ENCODE assay signal across 15 mouse cellular contexts in genomic region chr7:84884530-84884929, GRCm38 (mm10). TPM values are rescaled to one million over a fixed set of nuclear protein-coding genes. Genes with fewer than 3 reads are reported as not detected.
A peak's percentile ranks its signal among the peaks of the same experiment; 100 is the strongest.
DNase-seq lines count a peak whose midpoint lies in the region; ATAC-seq and TF ChIP-seq lines count a peak whose summit lies in the region.
"Had no signal": no experiment of that assay in that cellular context is flagged by ENCODE, and none has a peak within 500 bp of the region (broad histone marks: within the 10 kb centered on the region; RNA-seq: fewer than 3 reads in every experiment).

No protein-coding gene starts in this region.

- no peak overlapping the region for H3K27ac ChIP-seq in forebrain, postnatal 0 days (ENCODE audit: low read depth, low read length)
- no peak overlapping the region for H3K27ac ChIP-seq in forebrain, embryonic 12.5 days
- H3K27ac ChIP-seq in left cerebral cortex, adult 2 months: no peak overlapping the region
- H3K27ac ChIP-seq: embryonic facial prominence, embryonic 12.5 days; heart, embryonic 13.5 days had no signal

- H3K9me3 ChIP-seq in forebrain, postnatal 0 days (ENCODE audit: low read length): no peaks in the 10 kb centered on the region
- H3K9me3 ChIP-seq in forebrain, embryonic 12.5 days: 0 out of 2 replicates have a peak, but pooled peaks cover 3% of the 10 kb centered on the region
- H3K9me3 ChIP-seq: embryonic facial prominence, embryonic 12.5 days had no signal

- WGBS in forebrain, postnatal 0 days: 53% methylated on average over 1 of the region's 1 CpGs
- WGBS in forebrain, embryonic 12.5 days: 65% methylated on average over 1 of the region's 1 CpGs

- no peak overlapping the region for H3K4me3 ChIP-seq in forebrain, postnatal 0 days (ENCODE audit: low read depth, low read length)
- H3K4me3 ChIP-seq in forebrain, embryonic 12.5 days (replicated peaks): no peak overlapping the region
- no peak overlapping the region for H3K4me3 ChIP-seq in left cerebral cortex, adult 2 months
- H3K4me3 ChIP-seq: embryonic facial prominence, embryonic 12.5 days; heart, embryonic 13.5 days had no signal

- H3K9ac ChIP-seq in forebrain, postnatal 0 days: no peak overlapping the region
- no peak overlapping the region for H3K9ac ChIP-seq in forebrain, embryonic 12.5 days
- H3K9ac ChIP-seq: embryonic facial prominence, embryonic 12.5 days; heart, embryonic 13.5 days had no signal

- H3K27me3 ChIP-seq in forebrain, postnatal 0 days (ENCODE audit: insufficient read depth, low read length): no peaks in the 10 kb centered on the region
- H3K27me3 ChIP-seq in forebrain, embryonic 12.5 days: no peaks in the 10 kb centered on the region
- H3K27me3 ChIP-seq: embryonic facial prominence, embryonic 12.5 days; heart, embryonic 13.5 days had no signal

- H3K36me3 ChIP-seq in forebrain, postnatal 0 days (ENCODE audit: insufficient read depth): no peaks in the 10 kb centered on the region
- H3K36me3 ChIP-seq in forebrain, embryonic 12.5 days (replicated peaks): no peaks in the 10 kb centered on the region
- H3K36me3 ChIP-seq: embryonic facial prominence, embryonic 12.5 days; heart, embryonic 13.5 days had no signal

- no peak overlapping the region for H3K4me2 ChIP-seq in forebrain, postnatal 0 days (ENCODE audit: low read depth)
- no peak overlapping the region for H3K4me2 ChIP-seq in forebrain, embryonic 12.5 days
- H3K4me2 ChIP-seq: embryonic facial prominence, embryonic 12.5 days; heart, embryonic 13.5 days had no signal

- no peak for DNase-seq in forebrain, postnatal 0 days
- DNase-seq in left cerebral cortex, adult 2 months (ENCODE audit: extremely low spot score in 1 of 2, low spot score in 2 of 2): no peak
- DNase-seq in left cerebral cortex, postnatal 4 days: no peak
- peak; percentile 60 for DNase-seq in ES-CJ7 (ENCODE audit: low read depth, low spot score)
- peak; percentile 15 for DNase-seq in embryo, embryonic 11 days
- DNase-seq in yolk sac, embryonic 10.5 days (ENCODE audit: low spot score): no peak
- no peak for DNase-seq in frontal cortex, postnatal 25 days (ENCODE audit: low spot score in 2 of 2)
- DNase-seq: layer of hippocampus, postnatal 36 days; liver; thymus, adult 2 months had no signal

- TF ChIP-seq CTCF in forebrain, postnatal 0 days (IDR thresholded peaks at IDR 0.05; ENCODE audit: low read depth): 0 out of 2 replicates have a peak, but pooled peaks have one; percentile 5
- peak; percentile 34 for TF ChIP-seq CTCF in left cerebral cortex, adult 2 months (IDR thresholded peaks at IDR 0.05)

- ATAC-seq in forebrain, postnatal 0 days: no peak
- ATAC-seq in forebrain, embryonic 12.5 days (ENCODE audit: low FRiP score): no peak

- no peaks in the 10 kb centered on the region for H3K4me1 ChIP-seq in forebrain, postnatal 0 days (ENCODE audit: insufficient read depth)
- no peaks in the 10 kb centered on the region for H3K4me1 ChIP-seq in forebrain, embryonic 12.5 days
- H3K4me1 ChIP-seq: embryonic facial prominence, embryonic 12.5 days; heart, embryonic 13.5 days had no signal

- intact Hi-C loops in left cerebral cortex, adult 2 months (cut with DNase I): loop anchor here (10.0 kb wide), 1 partner anchor 1330 kb away; no protein-coding TSS in a partner anchor
- intact Hi-C loops in left cerebral cortex, postnatal 4 days (cut with DNase I): no loop called here

RNA-seq across cellular contexts. Expression of gene Olfr291, which starts 31.2 kb away (rescaled TPM):
- not detected in 2 replicates for total RNA-seq in forebrain, postnatal 0 days (2014; rRNA removed)
- not detected in 2 replicates for polyA plus RNA-seq in forebrain, postnatal 0 days (2015; fragmentation: Nextera tagmentation; extraction: Ambion mirVana)
- not detected in 2 replicates for polyA plus RNA-seq in forebrain, embryonic 12.5 days (2016; fragmentation: Nextera tagmentation; extraction: Ambion mirVana)
- not detected for total RNA-seq in left cerebral cortex, adult 2 months (2021)
- total RNA-seq in left cerebral cortex, postnatal 4 days (2021): not detected
- total RNA-seq: layer of hippocampus, postnatal 36 days had no signal
- polyA plus RNA-seq: embryonic facial prominence, embryonic 12.5 days; frontal cortex, adult 2 months; heart, embryonic 13.5 days; intestine, embryonic 14.5 days; thymus, adult 2 months had no signal

Comparison
In these comparisons a context has a peak if more than half of its experiments do, and no peak if none do; other contexts are left out.
1. DNase-seq: peak in ES-CJ7 (single experiment) and embryo, embryonic 11 days (single experiment); none in forebrain, postnatal 0 days (single experiment), left cerebral cortex, adult 2 months (0 of 2), left cerebral cortex, postnatal 4 days (single experiment), yolk sac, embryonic 10.5 days (single experiment) and frontal cortex, postnatal 25 days (0 of 2).